Mouse (Mus musculus) liver, postnatal 0 days (tissue): ENCODE measurements around the gene Ube2d2b.

Experiments used
- CTCF ChIP-seq: sonication (generic); IDR thresholded peaks from 2 replicates; pipeline ENCODE4 v1.5.1; 2016; ENCODE audit warnings: antibody characterized with exemption, low read depth
- EP300 ChIP-seq: IDR thresholded peaks from 2 replicates; pipeline ENCODE4 v1.6.1; 2016; ENCODE audit warnings: antibody characterized with exemption, low read depth, mild to moderate bottlenecking

- no peak for TF ChIP-seq CTCF
- TF ChIP-seq EP300, result no peak
Observed at GRCm38 (mm10) chr5:107792516-107792915, 37.4 kb upstream of the Ube2d2b start.
